Mouse (Mus musculus) forebrain, embryonic 16.5 days (tissue): ENCODE results near the gene Speg. TPM values are rescaled to one million over a fixed set of nuclear protein-coding genes. Genes with fewer than 3 reads are reported as not detected.

Source experiments
- ATAC-seq: fragments of 200-750 bp; cut with Nextera tagmentation; 2 replicates; pipeline ENCODE4 v1.8.0; 2017; ENCODE audit warnings: mild to moderate bottlenecking, moderate library complexity
- H3K27ac ChIP-seq: fragments of 300-500 bp; sonication (generic); 2 replicates; pipeline ENCODE4 v1.5.1; 2014; ENCODE audit warnings: low read length, control low read depth
- H3K27me3 ChIP-seq: fragments of 300-500 bp; sonication (generic); replicated peaks from 2 replicates; pipeline ENCODE4 v1.6.1; 2014; ENCODE audit warnings: low read length; ENCODE audit not compliant: control insufficient read depth, insufficient read depth
- H3K36me3 ChIP-seq: fragments of 300-500 bp; sonication (generic); 2 replicates; pipeline ENCODE4 v1.6.1; 2014; ENCODE audit not compliant: control insufficient read depth, insufficient read depth
- H3K4me1 ChIP-seq: fragments of 300-500 bp; sonication (generic); replicated peaks from 2 replicates; pipeline ENCODE4 v1.6.1; 2014; ENCODE audit warnings: low read length; ENCODE audit not compliant: control insufficient read depth, insufficient read depth
- H3K4me2 ChIP-seq: fragments of 300-500 bp; sonication (generic); 2 replicates; pipeline ENCODE4 v1.6.1; 2014; ENCODE audit warnings: mild to moderate bottlenecking, low read length, control low read depth
- H3K4me3 ChIP-seq: fragments of 300-500 bp; sonication (generic); replicated peaks from 2 replicates; pipeline ENCODE4 v1.5.1; 2014; ENCODE audit warnings: mild to moderate bottlenecking, low read length, control low read depth
- H3K9ac ChIP-seq: fragments of 300-500 bp; sonication (generic); replicated peaks from 2 replicates; pipeline ENCODE4 v1.6.1; 2014; ENCODE audit warnings: low read depth, low read length, control low read depth
- H3K9me3 ChIP-seq: fragments of 300-500 bp; sonication (generic); 2 replicates; pipeline ENCODE4 v1.6.1; 2016; ENCODE audit warnings: low read length; ENCODE audit not compliant: control insufficient read depth
- WGBS: fragments of 180-500 bp; shearing (Covaris S2); extraction: QIAGEN DNeasy Blood & Tissue Kit; methylation state at CpG from one replicate; pipeline ENCODE4 v1.1.7; 2014; 5-methylcytosine and 5-hydroxymethylcytosine counted together
- polyA plus RNA-seq: library from polyadenylated mRNA; unstranded; fragments of >200 nt; fragmentation: Nextera tagmentation; extraction: Ambion mirVana; gene quantifications from 2 replicates; pipeline ENCODE4 v1.2.1, GENCODE M21; 2015

Gene Speg
- polyA plus RNA-seq, 1 experiment from 2014 or later = 12.9 TPM

GRCm38 (mm10) chr1:75344291-75345035 lies 30.6 kb upstream of the Speg start:
- ATAC-seq = peak; percentile 14; the same call in 1 of the 2 replicates
- H3K27ac ChIP-seq = no peak overlapping the region
- H3K9ac ChIP-seq = no peak overlapping the region
- H3K4me2 ChIP-seq = no peak overlapping the region
- no peaks in the 10 kb centered on the region for H3K27me3 ChIP-seq
- peaks cover 4% of the 10 kb centered on the region; the same call in 1 of the 2 replicates for H3K4me1 ChIP-seq
- 11% methylated on average over 15 of the region's 15 CpGs for WGBS
- no peaks in the 10 kb centered on the region for H3K9me3 ChIP-seq
- no peak overlapping the region for H3K4me3 ChIP-seq
- no peaks in the 10 kb centered on the region for H3K36me3 ChIP-seq

- 31% methylated on average over 20 of the region's 20 CpGs for WGBS
- no peaks in the 10 kb centered on the region for H3K27me3 ChIP-seq
- H3K4me3 ChIP-seq = no peak overlapping the region
- no peaks in the 10 kb centered on the region for H3K36me3 ChIP-seq
- no peak overlapping the region for H3K27ac ChIP-seq
- H3K4me1 ChIP-seq = peaks cover 4% of the 10 kb centered on the region; the same call in 1 of the 2 replicates
- no peak for ATAC-seq
- no peak overlapping the region for H3K9ac ChIP-seq
- H3K9me3 ChIP-seq = no peaks in the 10 kb centered on the region
- H3K4me2 ChIP-seq = no peak overlapping the region
These were observed 29.8 kb upstream of the Speg start for GRCm38 (mm10) chr1:75345036-75345935.

DNA sequence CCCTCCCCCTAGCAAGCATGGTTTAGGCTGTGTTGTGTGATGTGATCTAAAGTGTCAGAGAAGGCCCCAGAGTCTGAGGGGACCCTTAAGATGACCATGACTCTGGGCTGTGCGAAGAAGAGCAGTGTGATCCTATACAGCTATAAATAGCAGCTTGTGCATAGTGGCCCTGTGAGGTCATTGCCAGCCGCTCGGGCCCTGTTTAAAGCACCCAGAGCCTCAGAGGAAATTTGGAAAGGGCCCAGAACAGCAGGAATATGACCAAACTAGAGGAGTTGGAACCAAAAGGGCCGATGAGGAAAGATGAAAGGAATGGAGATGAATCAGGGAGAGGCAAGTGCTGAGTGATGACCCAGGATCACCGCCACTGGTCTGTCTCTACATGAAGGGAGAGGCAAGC lies 27.8 kb upstream of the Speg start:
- no peaks in the 10 kb centered on the region for H3K9me3 ChIP-seq
- H3K9ac ChIP-seq = no peak overlapping the region
- no peaks in the 10 kb centered on the region for H3K27me3 ChIP-seq
- no peak overlapping the region for H3K4me3 ChIP-seq
- ATAC-seq = no peak
- peaks cover 4% of the 10 kb centered on the region; the same call in 1 of the 2 replicates for H3K4me1 ChIP-seq
- WGBS = 89% methylated on average over 5 of the region's 5 CpGs
- H3K27ac ChIP-seq = no peak overlapping the region
- no peak overlapping the region for H3K4me2 ChIP-seq
- H3K36me3 ChIP-seq = no peaks in the 10 kb centered on the region

DNA sequence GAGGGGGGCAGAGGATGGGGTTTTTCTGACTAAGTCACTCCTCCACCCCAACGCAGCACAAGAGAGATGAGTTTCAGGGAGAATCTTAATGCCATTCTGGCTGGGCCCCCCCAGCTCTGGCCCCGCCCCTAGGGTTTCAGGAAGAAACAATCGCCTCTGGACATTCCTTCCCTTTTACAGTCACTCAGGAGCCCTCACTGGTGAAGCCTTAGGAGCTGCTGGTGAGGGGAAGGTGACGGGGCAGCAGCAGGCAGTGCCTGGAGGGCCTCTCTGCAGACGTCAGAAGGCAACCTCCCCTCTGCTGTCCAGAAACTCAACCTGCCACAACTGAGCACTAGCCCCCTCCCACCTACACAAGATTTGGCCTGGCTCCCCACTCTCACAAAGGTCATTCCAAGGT lies 25.8 kb upstream of the Speg start:
- Histone ChIP-seq H3K9me3 (no peaks in the 10 kb centered on the region), H3K27ac (no peak overlapping the region), H3K27me3 (no peaks in the 10 kb centered on the region), H3K4me2 (no peak overlapping the region), H3K4me1 (peaks cover 4% of the 10 kb centered on the region; the same call in 1 of the 2 replicates), H3K4me3 (no peak overlapping the region), H3K36me3 (no peaks in the 10 kb centered on the region), H3K9ac (no peak overlapping the region)
- no peak for ATAC-seq
- WGBS = 41% methylated on average over 5 of the region's 5 CpGs

DNA sequence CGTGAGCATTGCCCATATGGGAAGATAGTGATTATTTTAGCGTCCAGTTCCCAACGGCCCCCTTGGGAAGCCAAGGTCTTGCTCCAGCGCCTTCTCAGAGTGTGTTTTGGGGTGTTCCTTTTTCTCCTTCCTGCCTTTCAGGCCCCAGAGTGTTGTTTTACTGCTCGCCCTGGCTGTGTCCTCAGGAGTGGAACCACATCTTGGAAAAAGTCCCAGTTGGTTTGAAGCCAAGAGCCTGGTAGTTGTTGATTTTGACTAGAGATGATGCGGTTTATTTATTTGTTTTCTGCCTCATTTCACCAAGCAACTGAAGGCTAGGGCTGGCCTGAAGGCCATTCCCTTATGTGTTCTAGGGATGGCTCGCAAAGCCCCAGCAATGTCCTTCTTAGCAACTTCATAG lies 17.8 kb upstream of the Speg start:
- Histone ChIP-seq H3K36me3 (no peaks in the 10 kb centered on the region), H3K4me2 (no peak overlapping the region), H3K27me3 (peaks cover 31% of the 10 kb centered on the region), H3K27ac (no peak overlapping the region), H3K4me1 (peaks cover 10% of the 10 kb centered on the region), H3K4me3 (no peak overlapping the region), H3K9me3 (no peaks in the 10 kb centered on the region), H3K9ac (no peak overlapping the region)
- WGBS = 63% methylated on average over 7 of the region's 7 CpGs
- ATAC-seq = no peak

DNA sequence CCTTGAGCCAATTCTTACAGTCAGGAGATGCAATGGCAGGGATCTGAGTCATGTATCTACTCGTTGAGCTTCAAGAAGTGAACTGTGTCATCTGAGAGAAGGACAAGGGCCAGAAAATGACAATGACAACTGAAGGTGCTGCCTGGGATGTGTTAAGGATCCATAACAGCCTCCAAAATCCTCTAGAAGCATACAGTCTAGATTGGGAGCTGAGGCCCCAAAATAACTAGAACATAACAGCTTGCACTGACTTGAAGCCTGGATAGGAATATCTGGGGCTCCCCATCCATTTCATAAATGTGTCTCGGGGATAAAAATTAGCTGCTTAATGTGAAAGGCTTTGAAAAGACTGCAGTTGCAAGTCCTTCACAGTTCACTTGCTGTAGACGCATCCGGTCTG lies 17.1 kb upstream of the Speg start:
- peaks cover 32% of the 10 kb centered on the region for H3K27me3 ChIP-seq
- WGBS = 93% methylated on average over 4 of the region's 4 CpGs

GRCm38 (mm10) chr1:75359346-75359745 lies 15.8 kb upstream of the Speg start:
- no peak for ATAC-seq
- Histone ChIP-seq H3K27me3 (peaks cover 32% of the 10 kb centered on the region), H3K4me3 (no peak overlapping the region), H3K9ac (no peak overlapping the region), H3K4me1 (peaks cover 10% of the 10 kb centered on the region), H3K9me3 (no peaks in the 10 kb centered on the region), H3K36me3 (no peaks in the 10 kb centered on the region), H3K4me2 (no peak overlapping the region), H3K27ac (no peak overlapping the region)
- WGBS = 70% methylated on average over 13 of the region's 13 CpGs

More for the DNA sequence above, 17.1 kb upstream of the Speg start:
- Histone ChIP-seq H3K4me2 (no peak overlapping the region), H3K36me3 (no peaks in the 10 kb centered on the region), H3K4me3 (no peak overlapping the region), H3K9ac (no peak overlapping the region), H3K9me3 (no peaks in the 10 kb centered on the region), H3K4me1 (peaks cover 10% of the 10 kb centered on the region), H3K27ac (no peak overlapping the region)
- no peak for ATAC-seq

DNA sequence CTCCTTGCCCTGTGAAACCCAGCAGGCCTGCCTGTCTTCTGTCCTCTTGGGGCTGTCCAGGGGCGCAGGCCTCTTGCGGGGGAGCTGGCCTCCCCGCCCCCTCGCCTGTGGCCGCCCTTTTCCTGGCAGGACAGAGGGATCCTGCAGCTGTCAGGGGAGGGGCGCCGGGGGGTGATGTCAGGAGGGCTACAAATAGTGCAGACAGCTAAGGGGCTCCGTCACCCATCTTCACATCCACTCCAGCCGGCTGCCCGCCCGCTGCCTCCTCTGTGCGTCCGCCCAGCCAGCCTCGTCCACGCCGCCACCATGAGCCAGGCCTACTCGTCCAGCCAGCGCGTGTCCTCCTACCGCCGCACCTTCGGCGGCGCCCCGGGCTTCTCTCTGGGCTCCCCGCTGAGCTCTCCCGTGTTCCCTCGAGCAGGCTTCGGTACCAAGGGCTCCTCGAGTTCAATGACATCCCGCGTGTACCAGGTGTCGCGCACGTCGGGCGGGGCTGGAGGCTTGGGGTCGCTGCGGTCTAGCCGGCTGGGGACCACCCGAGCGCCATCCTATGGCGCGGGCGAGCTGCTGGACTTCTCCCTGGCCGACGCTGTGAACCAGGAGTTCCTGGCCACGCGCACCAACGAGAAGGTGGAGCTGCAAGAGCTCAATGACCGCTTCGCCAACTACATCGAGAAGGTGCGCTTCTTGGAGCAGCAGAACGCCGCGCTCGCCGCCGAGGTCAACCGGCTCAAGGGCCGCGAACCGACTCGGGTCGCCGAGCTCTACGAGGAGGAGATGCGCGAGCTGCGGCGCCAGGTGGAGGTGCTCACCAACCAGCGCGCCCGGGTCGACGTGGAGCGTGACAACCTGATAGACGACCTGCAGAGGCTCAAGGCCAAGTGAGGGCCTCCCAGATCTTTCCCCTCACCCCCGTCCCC lies 14.7 kb upstream of the Speg start, which contains the start of gene Des:
TSS of gene Des (plus strand) at position 218 of the 920 bp plus-strand sequence.
- Histone ChIP-seq H3K27ac (no peak within 1 kb of the TSS), H3K36me3 (no peaks in the 10 kb centered on the region), H3K4me2 (peak within 1 kb of the TSS; percentile 41), H3K9me3 (no peaks in the 10 kb centered on the region), H3K27me3 (peaks cover 32% of the 10 kb centered on the region), H3K4me1 (peaks cover 10% of the 10 kb centered on the region), H3K4me3 (peak within 1 kb of the TSS; percentile 21), H3K9ac (no peak within 1 kb of the TSS)
- no peak for ATAC-seq
- 3% methylated on average over 80 of the region's 80 CpGs for WGBS
